Mouse (Mus musculus): ENCODE results near the gene Magea2.

- TF ChIP-seq CTCF (IDR thresholded peaks at IDR 0.05; ENCODE audit: insufficient read depth, low read length) = no peak
- no peak for TF ChIP-seq POLR2A (IDR thresholded peaks at IDR 0.05; ENCODE audit: borderline replicate concordance, extremely low read depth, low read depth, low read length)
These were observed 4.6 kb upstream of the Magea2 start for GRCm38 (mm10) chrX:155098024-155098423.
